Mouse (Mus musculus) adrenal gland, adult 2 months (tissue): ENCODE measurements at regions not wholly inside any gene's neighbourhood (a gene's known extent, or its start where the extent isn't known, plus 50 kb on each side); places are given as distances from the start of the nearest gene placed in this dataset.
"Not testable (repeated sequence)": the region's sequence is repeated elsewhere in the genome, so short reads cannot be mapped to it uniquely, and the experiment has no call there.

Source experiments
- DNase-seq: peaks from one replicate; pipeline ENCODE4 v3.0.0; 2021

- DNase-seq, result peak; percentile 8
Measured at GRCm38 (mm10) chr16:93342701-93343100, 261.2 kb downstream of the Setd4 start.

GRCm38 (mm10) chr16:93341791-93342190 is 262.1 kb downstream of the Setd4 start:
- peak; percentile 6 for DNase-seq

- DNase-seq, result no peak
Measured at GRCm38 (mm10) chr16:93338806-93339205, 265.1 kb downstream of the Setd4 start.

- no peak for DNase-seq
Measured at GRCm38 (mm10) chr16:93335322-93336111, 268.3 kb downstream of the Setd4 start.

GRCm38 (mm10) chr16:93333654-93334053 is 270.2 kb downstream of the Setd4 start:
- no peak for DNase-seq

- DNase-seq, result no peak
Measured at GRCm38 (mm10) chr16:93328680-93329395, 275.0 kb downstream of the Setd4 start.

- peak; percentile 21 for DNase-seq
Measured at GRCm38 (mm10) chr16:93324911-93325310, 279.0 kb downstream of the Setd4 start.

GRCm38 (mm10) chr16:93323172-93323571 is 280.7 kb downstream of the Setd4 start:
- DNase-seq, result no peak

- DNase-seq, result no peak
Measured at GRCm38 (mm10) chr16:93319581-93319980, 284.3 kb downstream of the Setd4 start.

- DNase-seq, result no peak
Measured at GRCm38 (mm10) chr16:93311644-93312043, 292.2 kb downstream of the Setd4 start.

GRCm38 (mm10) chr16:93308666-93309360 is 295.1 kb downstream of the Setd4 start:
- no peak for DNase-seq

GRCm38 (mm10) chr16:93306951-93307350 is 296.9 kb downstream of the Setd4 start:
- DNase-seq, result no peak

- DNase-seq, result not testable (repeated sequence)
Measured at GRCm38 (mm10) chr16:93306140-93306539, 297.7 kb downstream of the Setd4 start.

GRCm38 (mm10) chr16:93294430-93294829 is 309.4 kb downstream of the Setd4 start:
- DNase-seq, result no peak

GRCm38 (mm10) chr16:93292965-93293653 is 310.8 kb downstream of the Setd4 start:
- DNase-seq, result peak; percentile 75

GRCm38 (mm10) chr16:93292181-93292834 is 311.6 kb downstream of the Setd4 start:
- no peak for DNase-seq

GRCm38 (mm10) chr16:93288036-93288435 is 315.8 kb downstream of the Setd4 start:
- no peak for DNase-seq

GRCm38 (mm10) chr16:93287520-93287919 is 316.3 kb downstream of the Setd4 start:
- DNase-seq, result no peak

GRCm38 (mm10) chr16:93286816-93287215 is 317.0 kb downstream of the Setd4 start:
- no peak for DNase-seq

GRCm38 (mm10) chr16:93285191-93285590 is 318.7 kb downstream of the Setd4 start:
- DNase-seq, result no peak

GRCm38 (mm10) chr16:93281715-93282114 is 322.1 kb downstream of the Setd4 start:
- no peak for DNase-seq

GRCm38 (mm10) chr16:93272636-93273035 is 331.2 kb downstream of the Setd4 start:
- DNase-seq, result no peak
